Mouse (Mus musculus): ENCODE data around the gene Gdf11.

GRCm38 (mm10) chr10:128923013-128923691, 31.6 kb upstream of the Gdf11 start:
- TF ChIP-seq CTCF (IDR thresholded peaks at IDR 0.05; ENCODE audit: low read depth) (peak; percentile 54), EP300 (IDR thresholded peaks at IDR 0.05; ENCODE audit: low read depth) (peak; percentile 53; the same call in 1 of the 2 replicates)
